Mouse (Mus musculus) heart, adult 2 months (tissue): Measurements from ENCODE around the gene Slc43a2.

ENCODE experiments used
- CTCF ChIP-seq: fragments of 200-600 bp; IDR thresholded peaks from 2 replicates; pipeline ENCODE4 v1.8.1; 2022; ENCODE audit warnings: antibody characterized with exemption, mild to moderate bottlenecking, moderate library complexity
- POLR2A ChIP-seq: fragments of 200-500 bp; IDR thresholded peaks from 2 replicates; pipeline ENCODE4 v1.6.1; 2011; ENCODE audit warnings: mild to moderate bottlenecking, low read depth, low read length, control low read depth; ENCODE audit not compliant: insufficient read depth

DNA sequence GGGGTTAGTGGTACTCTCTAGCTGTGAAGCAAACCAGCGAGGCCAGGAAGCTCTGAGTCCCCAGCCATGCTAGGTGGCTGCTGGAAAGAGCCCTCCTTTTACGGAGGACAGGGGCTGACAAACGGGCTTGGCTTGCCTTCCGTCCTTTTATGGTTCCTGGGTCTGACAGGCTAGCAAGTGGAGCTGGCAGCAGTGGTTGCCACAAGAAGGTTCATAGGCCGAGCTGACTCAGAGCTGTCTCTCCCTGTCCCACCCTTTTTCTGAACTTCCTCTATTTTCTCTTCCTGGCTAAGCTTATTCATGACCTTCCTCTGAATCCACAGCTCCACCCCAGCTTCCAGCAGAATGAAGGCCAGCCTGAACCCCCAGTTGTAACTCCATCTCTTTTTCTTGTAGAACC is 61.1 kb downstream of the Slc43a2 start:
- no peak for TF ChIP-seq CTCF
- no peak for TF ChIP-seq POLR2A
